ENCODE assay signal across 9 mouse cellular contexts in genomic region chr12:21132537-21132936, GRCm38 (mm10).
A peak's percentile ranks its signal among the peaks of the same experiment; 100 is the strongest.
DNase-seq lines count a peak whose midpoint lies in the region; ATAC-seq lines count a peak whose summit lies in the region.
"Had no signal": no experiment of that assay in that cellular context is flagged by ENCODE, and none has a peak within 500 bp of the region (broad histone marks: within the 10 kb centered on the region; RNA-seq: fewer than 3 reads in every experiment).

No protein-coding gene starts in this region.

- H3K36me3 ChIP-seq in heart, embryonic 15.5 days, result no peaks in the 10 kb centered on the region

- peak overlapping the region; percentile 67 for H3K27ac ChIP-seq in heart, embryonic 15.5 days

- H3K4me2 ChIP-seq in heart, embryonic 15.5 days, result peak overlapping the region; percentile 39
- H3K4me2 ChIP-seq: liver, embryonic 11.5 days had no signal

- ATAC-seq in heart, embryonic 15.5 days (replicated peaks; ENCODE audit: insufficient number of reproducible peaks, insufficient read depth, low FRiP score, low read depth), result no peak
- ATAC-seq in erythroblast, adult 5-6 weeks (replicated peaks; ENCODE audit: low FRiP score, poor library complexity, severe bottlenecking), result no peak

- peak; percentile 68 for DNase-seq in cerebellum, adult 11-12 months
- DNase-seq in cerebellum, adult 8-10 months, result no peak
- peak; percentile 7 for DNase-seq in layer of hippocampus, adult 11-12 months (ENCODE audit: low spot score)
- no peak for DNase-seq in layer of hippocampus, adult 9-10 months (ENCODE audit: low spot score)
- DNase-seq in 416B (ENCODE audit: low read depth), result peak; percentile 21
- no peak for DNase-seq in frontal cortex, postnatal 36 days (ENCODE audit: low spot score in 2 of 2)

- H3K9ac ChIP-seq in heart, embryonic 15.5 days, result 0 out of 2 replicates have a peak overlapping the region, but pooled peaks have one; percentile 7

- H3K4me1 ChIP-seq in heart, embryonic 15.5 days (replicated peaks), result peaks cover 80% of the 10 kb centered on the region

- H3K9me3 ChIP-seq in heart, embryonic 15.5 days (replicated peaks), result no peaks in the 10 kb centered on the region

- 21% methylated on average over 10 of the region's 10 CpGs for WGBS in heart, embryonic 15.5 days

- no peaks in the 10 kb centered on the region for H3K27me3 ChIP-seq in heart, embryonic 15.5 days

- H3K4me3 ChIP-seq in heart, embryonic 15.5 days, result no peak overlapping the region

Comparison
In these comparisons a context has a peak if more than half of its experiments do, and no peak if none do; other contexts are left out.
1. DNase-seq: peak in cerebellum, adult 11-12 months (single experiment), layer of hippocampus, adult 11-12 months (single experiment) and 416B (single experiment); none in cerebellum, adult 8-10 months (single experiment), layer of hippocampus, adult 9-10 months (single experiment) and frontal cortex, postnatal 36 days (0 of 2).